Mouse (Mus musculus) liver, postnatal 0 days (tissue): Measurements from ENCODE around the gene Lzts3. TPM values are rescaled to one million over a fixed set of nuclear protein-coding genes. Genes with fewer than 3 reads are reported as not detected.
A peak's percentile ranks its signal among the peaks of the same experiment; 100 is the strongest.

Source experiments
- ATAC-seq: fragments of 200-750 bp; cut with Nextera tagmentation; 2 replicates; pipeline ENCODE4 v1.8.0; 2017; ENCODE audit warnings: mild to moderate bottlenecking, moderate library complexity
- DNase-seq: peaks from one replicate; pipeline ENCODE4 v3.0.0-alpha.2; 2016
- H3K27ac ChIP-seq: fragments of 300-500 bp; sonication (generic); 2 replicates; pipeline ENCODE4 v1.5.1; 2014; ENCODE audit warnings: antibody characterized with exemption, moderate library complexity, mild to moderate bottlenecking, low read depth
- H3K27me3 ChIP-seq: fragments of 300-500 bp; sonication (generic); 2 replicates; pipeline ENCODE4 v1.6.1; 2014; ENCODE audit warnings: low read length, control low read depth, mixed read lengths; ENCODE audit not compliant: insufficient read depth
- H3K36me3 ChIP-seq: fragments of 300-500 bp; sonication (generic); replicated peaks from 2 replicates; pipeline ENCODE4 v1.6.1; 2014; ENCODE audit warnings: mild to moderate bottlenecking, control low read depth, low read length, moderate library complexity, mixed read lengths; ENCODE audit not compliant: insufficient read depth
- H3K4me1 ChIP-seq: fragments of 300-500 bp; sonication (generic); 2 replicates; pipeline ENCODE4 v1.6.1; 2014; ENCODE audit warnings: antibody characterized with exemption, mild to moderate bottlenecking, control low read depth; ENCODE audit not compliant: insufficient read depth
- H3K4me2 ChIP-seq: fragments of 300-500 bp; sonication (generic); 2 replicates; pipeline ENCODE4 v1.6.1; 2014; ENCODE audit warnings: low read depth, mild to moderate bottlenecking, low read length, moderate library complexity, mixed read lengths
- H3K4me3 ChIP-seq: fragments of 300-500 bp; sonication (generic); 2 replicates; pipeline ENCODE4 v1.5.1; 2014; ENCODE audit warnings: low read depth, low read length
- H3K9ac ChIP-seq: fragments of 300-500 bp; sonication (generic); replicated peaks from 2 replicates; pipeline ENCODE4 v1.6.1; 2014; ENCODE audit warnings: mild to moderate bottlenecking, moderate library complexity
- H3K9me3 ChIP-seq: fragments of 300-500 bp; sonication (generic); 2 replicates; pipeline ENCODE4 v1.6.1; 2016; ENCODE audit warnings: mild to moderate bottlenecking, control low read depth, low read length, mixed read lengths
- CTCF ChIP-seq: sonication (generic); IDR thresholded peaks from 2 replicates; pipeline ENCODE4 v1.5.1; 2016; ENCODE audit warnings: antibody characterized with exemption, low read depth
- EP300 ChIP-seq: IDR thresholded peaks from 2 replicates; pipeline ENCODE4 v1.6.1; 2016; ENCODE audit warnings: antibody characterized with exemption, low read depth, mild to moderate bottlenecking
- WGBS: fragments of 180-500 bp; shearing (Covaris S2); extraction: QIAGEN DNeasy Blood & Tissue Kit; methylation state at CpG from one replicate; pipeline ENCODE4 v1.1.7; 2014; ENCODE audit not compliant: insufficient replicate concordance; 5-methylcytosine and 5-hydroxymethylcytosine counted together
- polyA plus RNA-seq: library from polyadenylated mRNA; unstranded; fragments of >200 nt; fragmentation: Nextera tagmentation; extraction: Ambion mirVana; gene quantifications from 2 replicates; pipeline ENCODE4 v1.2.1, GENCODE M21; 2015

Lzts3 gene
- polyA plus RNA-seq, 1 experiment from 2014 or later = 1.2 TPM

- Histone ChIP-seq H3K4me2 (peak overlapping the region; percentile 100; the same call in 1 of the 2 replicates), H3K9ac (no peak overlapping the region), H3K27me3 (peaks cover 11% of the 10 kb centered on the region), H3K9me3 (no peaks in the 10 kb centered on the region), H3K4me1 (peaks cover 16% of the 10 kb centered on the region), H3K36me3 (no peaks in the 10 kb centered on the region; the same call in 1 of the 2 replicates), H3K27ac (no peak overlapping the region), H3K4me3 (no peak overlapping the region)
- no peak for DNase-seq
- WGBS = 67% methylated on average over 6 of the region's 6 CpGs
- TF ChIP-seq EP300 = no peak
- no peak for TF ChIP-seq CTCF
- ATAC-seq = no peak
These were observed 1.1 kb downstream of the Lzts3 start for GRCm38 (mm10) chr2:130641351-130642025.

GRCm38 (mm10) chr2:130639276-130639675 lies 3.3 kb downstream of the Lzts3 start:
- Histone ChIP-seq H3K27me3 (peaks cover 33% of the 10 kb centered on the region), H3K4me1 (peaks cover 18% of the 10 kb centered on the region), H3K9me3 (no peaks in the 10 kb centered on the region), H3K4me3 (no peak overlapping the region), H3K9ac (no peak overlapping the region), H3K4me2 (no peak overlapping the region), H3K27ac (no peak overlapping the region), H3K36me3 (no peaks in the 10 kb centered on the region; the same call in 1 of the 2 replicates)
- WGBS = 91% methylated on average over 6 of the region's 6 CpGs
- TF ChIP-seq CTCF (no peak), EP300 (no peak)
- no peak for DNase-seq
- ATAC-seq = no peak

GRCm38 (mm10) chr2:130638101-130638611 lies 4.4 kb downstream of the Lzts3 start:
- peak overlapping the region; percentile 61 for H3K4me2 ChIP-seq
- peak overlapping the region; percentile 24; the same call in 1 of the 2 replicates for H3K4me3 ChIP-seq
- no peaks in the 10 kb centered on the region; the same call in 1 of the 2 replicates for H3K36me3 ChIP-seq
- H3K27ac ChIP-seq = peak overlapping the region; percentile 72
- H3K4me1 ChIP-seq = peaks cover 18% of the 10 kb centered on the region
- H3K27me3 ChIP-seq = peaks cover 42% of the 10 kb centered on the region
- peak; percentile 32; the same call in 1 of the 2 replicates for TF ChIP-seq EP300
- TF ChIP-seq CTCF = no peak
- 35% methylated on average over 16 of the region's 16 CpGs for WGBS
- no peaks in the 10 kb centered on the region for H3K9me3 ChIP-seq
- DNase-seq = peak; percentile 55
- ATAC-seq = peak; percentile 31
- H3K9ac ChIP-seq = no peak overlapping the region; the same call in 1 of the 2 replicates

- H3K36me3 ChIP-seq = no peaks in the 10 kb centered on the region; the same call in 1 of the 2 replicates
- H3K9me3 ChIP-seq = no peaks in the 10 kb centered on the region
- peak overlapping the region; percentile 60 for H3K4me2 ChIP-seq
- peaks cover 42% of the 10 kb centered on the region for H3K27me3 ChIP-seq
- DNase-seq = peak; percentile 58
- peak; percentile 65 for ATAC-seq
- H3K27ac ChIP-seq = no peak overlapping the region
- peak overlapping the region; percentile 31; the same call in 1 of the 2 replicates for H3K4me3 ChIP-seq
- no peak overlapping the region for H3K9ac ChIP-seq
- peak; percentile 22; the same call in 1 of the 2 replicates for TF ChIP-seq EP300
- TF ChIP-seq CTCF = 0 out of 2 replicates have a peak, but pooled peaks have one; percentile 11
- H3K4me1 ChIP-seq = 0 out of 2 replicates have a peak, but pooled peaks cover 9% of the 10 kb centered on the region
- 34% methylated on average over 21 of the region's 21 CpGs for WGBS
These were observed 6.8 kb downstream of the Lzts3 start for GRCm38 (mm10) chr2:130635847-130636246.

GRCm38 (mm10) chr2:130634739-130635411 lies 7.7 kb downstream of the Lzts3 start:
- no peak for ATAC-seq
- H3K27ac ChIP-seq = no peak overlapping the region
- WGBS = 10% methylated on average over 38 of the region's 38 CpGs
- peaks cover 42% of the 10 kb centered on the region for H3K27me3 ChIP-seq
- H3K9ac ChIP-seq = no peak overlapping the region; the same call in none of the 2 replicates
- peak; percentile 39 for TF ChIP-seq CTCF
- no peak for TF ChIP-seq EP300
- no peaks in the 10 kb centered on the region for H3K9me3 ChIP-seq
- peak overlapping the region; percentile 60 for H3K4me2 ChIP-seq
- no peak for DNase-seq
- no peaks in the 10 kb centered on the region; the same call in 1 of the 2 replicates for H3K36me3 ChIP-seq
- H3K4me1 ChIP-seq = peaks cover 12% of the 10 kb centered on the region; the same call in 1 of the 2 replicates
- H3K4me3 ChIP-seq = peak overlapping the region; percentile 31
